Mouse (Mus musculus): ENCODE data around the gene Strn. TPM values are rescaled to one million over a fixed set of nuclear protein-coding genes. Genes with fewer than 3 reads are reported as not detected.

Strn gene
- polyA plus RNA-seq, 1 experiment from 2014 or later = 2.2 TPM

Other genes starting within 250 kb of the Strn start
- gene Vit, start 229.1 kb downstream of the Strn start, polyA plus RNA-seq (2015; fragmentation: Nextera tagmentation; extraction: Ambion mirVana) = 0.06 and 0.08 TPM in 2 replicates
- gene Heatr5b, start 98.2 kb upstream of the Strn start, polyA plus RNA-seq (2015; fragmentation: Nextera tagmentation; extraction: Ambion mirVana) = 3.7 and 4.1 TPM in 2 replicates
- gene Gpatch11, start 98.4 kb upstream of the Strn start, polyA plus RNA-seq (2015; fragmentation: Nextera tagmentation; extraction: Ambion mirVana) = 12.4 and 13.4 TPM in 2 replicates
- 7.2 and 7.7 TPM in 2 replicates for gene Eif2ak2, start 145.4 kb upstream of the Strn start, polyA plus RNA-seq (2015; fragmentation: Nextera tagmentation; extraction: Ambion mirVana)
- gene Sult6b1, start 169.8 kb upstream of the Strn start, polyA plus RNA-seq (2015; fragmentation: Nextera tagmentation; extraction: Ambion mirVana) = 0.03 TPM in 1 of 2 replicates, not detected in the other
- 38.1 and 44.7 TPM in 2 replicates for gene Cebpzos, start 179.3 kb upstream of the Strn start, polyA plus RNA-seq (2015; fragmentation: Nextera tagmentation; extraction: Ambion mirVana)
- 19.0 and 23.4 TPM in 2 replicates for gene Cebpz, start 199.9 kb upstream of the Strn start, polyA plus RNA-seq (2015; fragmentation: Nextera tagmentation; extraction: Ambion mirVana)
- gene Ndufaf7, start 199.9 kb upstream of the Strn start, polyA plus RNA-seq (2015; fragmentation: Nextera tagmentation; extraction: Ambion mirVana) = 24.5 and 27.0 TPM in 2 replicates

Data from liver, embryonic 15.5 days (tissue).